Mouse (Mus musculus) E14TG2a.4 (cell line): ENCODE results near the gene Abi3bp.
A peak's percentile ranks its signal among the peaks of the same experiment; 100 is the strongest.

ENCODE experiments used
- H3K27me3 ChIP-seq: 2 replicates; pipeline ENCODE4 v1.6.1; 2014; ENCODE audit warnings: low read length, control low read depth; ENCODE audit not compliant: insufficient read depth
- H3K36me3 ChIP-seq: 2 replicates; pipeline ENCODE4 v1.6.1; 2014; ENCODE audit warnings: low read length, control low read depth; ENCODE audit not compliant: insufficient read depth
- H3K4me1 ChIP-seq: replicated peaks from 2 replicates; pipeline ENCODE4 v1.6.1; 2014; ENCODE audit warnings: low read depth, low read length, control low read depth
- H3K4me3 ChIP-seq: replicated peaks from 2 replicates; pipeline ENCODE4 v1.5.1; 2014; ENCODE audit warnings: mild to moderate bottlenecking, low read length
- H3K9me3 ChIP-seq: 2 replicates; pipeline ENCODE4 v1.6.1; 2014; ENCODE audit warnings: low read length, control low read depth
- CTCF ChIP-seq: conservative IDR thresholded peaks from 2 replicates; pipeline ENCODE4 v1.5.1; 2014; ENCODE audit warnings: low read length
- NANOG ChIP-seq: IDR thresholded peaks from 2 replicates; pipeline ENCODE4 v1.6.1; 2014; ENCODE audit warnings: borderline replicate concordance, low read length, mixed read lengths
- POU5F1 ChIP-seq: IDR thresholded peaks from 2 replicates; pipeline ENCODE4 v1.6.1; 2014; ENCODE audit warnings: low read length, borderline replicate concordance

Abi3bp gene

DNA sequence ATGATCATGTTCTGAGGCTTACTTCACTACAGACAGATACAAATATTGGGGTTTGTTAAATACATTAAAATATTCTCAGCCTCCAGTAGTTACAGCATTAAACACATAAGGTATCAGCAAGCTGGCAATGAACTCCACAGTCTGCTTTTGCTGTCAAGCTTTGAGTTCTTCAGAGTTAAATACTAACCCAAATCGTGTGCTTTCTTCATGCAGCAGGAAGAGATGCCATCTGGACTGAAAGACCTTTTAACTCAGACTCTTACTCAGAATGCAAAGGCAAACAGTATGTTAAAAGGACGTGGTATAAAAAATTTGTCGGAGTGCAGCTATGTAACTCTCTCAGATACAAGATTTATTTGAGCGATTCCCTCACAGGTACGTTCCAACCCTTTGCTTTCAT lies 209.1 kb downstream of the Abi3bp start:
- no peaks in the 10 kb centered on the region for H3K27me3 ChIP-seq
- H3K4me1 ChIP-seq: no peaks in the 10 kb centered on the region
- H3K36me3 ChIP-seq: peaks cover 25% of the 10 kb centered on the region
- TF ChIP-seq POU5F1 (no peak), CTCF (no peak), NANOG (no peak)
- H3K9me3 ChIP-seq: no peaks in the 10 kb centered on the region
- no peak overlapping the region for H3K4me3 ChIP-seq

DNA sequence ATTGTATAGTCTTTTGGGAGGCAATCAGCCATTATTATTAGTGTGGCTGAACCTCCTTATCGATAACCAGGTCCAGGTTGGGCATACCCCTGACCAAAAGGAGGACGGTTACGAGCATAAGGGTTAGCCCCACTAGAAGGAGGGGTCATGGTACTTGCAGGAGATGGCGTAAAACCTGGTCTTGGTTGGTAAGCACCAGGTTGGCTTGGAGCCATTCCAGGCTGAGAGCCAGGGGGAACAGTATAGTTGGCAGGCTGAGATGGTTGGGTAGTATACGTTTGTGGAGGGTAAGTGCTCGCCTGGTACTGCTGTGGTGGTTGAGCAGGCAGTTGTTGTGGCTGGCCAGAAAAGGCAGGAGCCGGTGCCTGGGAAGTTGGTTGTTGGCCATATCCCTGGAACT lies 213.0 kb downstream of the Abi3bp start:
- no peaks in the 10 kb centered on the region for H3K4me1 ChIP-seq
- peaks cover 47% of the 10 kb centered on the region for H3K36me3 ChIP-seq
- TF ChIP-seq POU5F1 (no peak), CTCF (no peak), NANOG (no peak)
- no peaks in the 10 kb centered on the region for H3K9me3 ChIP-seq
- H3K4me3 ChIP-seq: no peak overlapping the region
- no peaks in the 10 kb centered on the region for H3K27me3 ChIP-seq

DNA sequence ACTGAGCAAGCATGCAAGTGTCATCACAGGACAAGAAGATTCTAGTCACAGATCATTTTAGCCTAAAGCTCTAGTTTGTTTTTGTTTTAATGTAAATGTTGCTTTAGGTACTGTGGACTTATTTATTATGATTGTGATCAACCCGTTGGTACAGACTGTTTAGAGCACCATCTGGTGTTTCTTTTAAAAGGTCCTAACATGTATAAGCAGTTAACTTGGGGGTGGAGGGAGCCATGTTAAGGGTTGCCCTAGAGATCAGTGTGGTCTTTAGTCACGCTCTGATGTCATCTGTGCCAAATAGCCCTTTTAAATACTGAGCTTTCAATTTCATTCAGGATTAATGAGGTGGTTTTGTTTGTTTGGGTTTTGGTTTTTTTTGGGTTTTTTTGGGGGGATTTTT lies 218.8 kb downstream of the Abi3bp start:
- peaks cover 65% of the 10 kb centered on the region for H3K36me3 ChIP-seq
- TF ChIP-seq CTCF (no peak), NANOG (no peak), POU5F1 (no peak)
- no peak overlapping the region for H3K4me3 ChIP-seq
- no peaks in the 10 kb centered on the region for H3K4me1 ChIP-seq
- H3K9me3 ChIP-seq: no peaks in the 10 kb centered on the region
- no peaks in the 10 kb centered on the region for H3K27me3 ChIP-seq

DNA sequence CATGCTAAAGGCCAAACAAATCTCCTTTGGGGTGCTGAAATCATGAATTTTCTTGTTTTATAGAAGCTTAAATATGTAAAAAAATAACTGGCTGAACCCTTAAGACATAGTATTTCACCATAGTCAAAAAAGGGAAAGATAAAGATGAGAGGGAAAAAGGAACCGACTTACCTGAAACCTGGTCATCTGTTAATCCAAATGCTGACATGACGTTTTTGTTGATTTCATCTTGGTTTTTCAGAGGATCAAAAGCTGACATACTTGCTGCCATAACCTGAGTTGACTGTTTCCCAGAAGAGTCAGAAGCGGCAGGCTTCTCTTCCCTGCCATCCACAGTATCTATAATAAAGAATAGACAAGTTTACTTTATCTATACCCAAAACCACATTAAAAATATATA lies 223.2 kb downstream of the Abi3bp start:
- Histone ChIP-seq H3K9me3 (no peaks in the 10 kb centered on the region), H3K27me3 (no peaks in the 10 kb centered on the region), H3K4me1 (no peaks in the 10 kb centered on the region), H3K36me3 (peaks cover 70% of the 10 kb centered on the region), H3K4me3 (no peak overlapping the region)
- TF ChIP-seq POU5F1 (no peak), NANOG (no peak), CTCF (no peak)

DNA sequence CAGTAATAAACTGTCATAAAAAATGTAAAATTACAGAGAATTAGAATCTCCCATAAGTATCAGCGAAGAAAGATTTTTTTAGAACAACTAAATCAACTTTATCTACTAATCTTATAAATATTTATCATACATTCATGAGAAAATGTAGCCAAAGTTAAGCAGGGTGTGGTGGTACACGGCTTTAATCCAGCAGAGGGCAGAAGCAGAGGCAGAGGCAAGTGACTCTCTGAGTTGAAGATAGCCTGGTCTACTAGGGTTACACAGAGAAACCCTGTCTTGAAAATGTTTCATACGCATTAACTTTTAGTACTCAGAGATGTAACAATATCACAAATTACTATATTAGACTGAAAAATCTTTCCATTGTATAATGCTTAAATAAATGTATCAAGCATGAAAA lies 228.1 kb downstream of the Abi3bp start:
- H3K4me3 ChIP-seq: no peak overlapping the region
- peaks cover 76% of the 10 kb centered on the region for H3K36me3 ChIP-seq
- H3K27me3 ChIP-seq: no peaks in the 10 kb centered on the region
- H3K9me3 ChIP-seq: no peaks in the 10 kb centered on the region
- no peak; the same call in 1 of the 2 replicates for TF ChIP-seq CTCF
- TF ChIP-seq POU5F1: no peak
- no peak for TF ChIP-seq NANOG
- no peaks in the 10 kb centered on the region for H3K4me1 ChIP-seq

DNA sequence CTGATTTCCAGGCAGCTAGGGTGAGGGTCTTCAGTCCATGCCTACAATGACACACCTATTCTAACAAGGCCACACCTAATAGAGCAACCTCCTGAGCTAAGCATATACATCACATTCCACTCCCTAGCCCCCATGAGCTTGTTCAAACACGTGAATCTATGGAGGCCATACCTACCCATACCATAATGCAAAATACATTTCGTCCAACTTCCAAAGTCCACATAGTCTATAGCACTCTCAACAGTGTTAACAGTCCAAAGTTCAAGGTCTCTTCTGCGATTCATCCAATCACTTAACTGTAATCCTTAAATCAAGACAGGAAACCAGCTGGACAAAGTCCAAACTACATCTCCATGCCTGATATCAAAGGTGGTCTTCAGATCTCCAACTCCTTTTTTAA lies 232.4 kb downstream of the Abi3bp start:
- peaks cover 68% of the 10 kb centered on the region for H3K36me3 ChIP-seq
- H3K9me3 ChIP-seq: no peaks in the 10 kb centered on the region
- H3K27me3 ChIP-seq: no peaks in the 10 kb centered on the region
- no peak overlapping the region for H3K4me3 ChIP-seq
- no peaks in the 10 kb centered on the region for H3K4me1 ChIP-seq
- TF ChIP-seq POU5F1: no peak
- TF ChIP-seq CTCF: no peak
- TF ChIP-seq NANOG: no peak

DNA sequence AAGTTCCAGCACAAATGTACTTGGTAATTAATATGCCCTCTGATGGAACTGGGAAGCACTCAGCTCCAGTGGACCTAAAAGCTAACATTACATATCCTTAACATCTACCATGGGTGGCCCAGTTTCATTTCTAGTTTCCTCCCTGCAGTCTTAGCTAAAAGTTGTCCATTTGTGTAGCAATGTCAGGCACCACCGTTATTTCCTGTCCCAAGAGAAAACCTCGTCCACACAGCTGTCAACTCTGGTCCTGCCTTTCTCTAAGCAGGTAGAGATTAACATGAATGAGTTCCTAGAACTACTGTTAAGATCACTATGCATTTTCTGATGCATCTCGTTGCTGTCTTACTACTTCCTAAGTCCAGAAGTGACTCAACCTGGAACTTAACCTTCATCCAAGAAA lies 237.9 kb downstream of the Abi3bp start:
- no peaks in the 10 kb centered on the region for H3K27me3 ChIP-seq
- H3K4me1 ChIP-seq: peaks cover 20% of the 10 kb centered on the region
- peak overlapping the region; percentile 91 for H3K4me3 ChIP-seq
- peaks cover 28% of the 10 kb centered on the region for H3K36me3 ChIP-seq
- no peaks in the 10 kb centered on the region for H3K9me3 ChIP-seq
- TF ChIP-seq CTCF (no peak), POU5F1 (no peak), NANOG (no peak)

DNA sequence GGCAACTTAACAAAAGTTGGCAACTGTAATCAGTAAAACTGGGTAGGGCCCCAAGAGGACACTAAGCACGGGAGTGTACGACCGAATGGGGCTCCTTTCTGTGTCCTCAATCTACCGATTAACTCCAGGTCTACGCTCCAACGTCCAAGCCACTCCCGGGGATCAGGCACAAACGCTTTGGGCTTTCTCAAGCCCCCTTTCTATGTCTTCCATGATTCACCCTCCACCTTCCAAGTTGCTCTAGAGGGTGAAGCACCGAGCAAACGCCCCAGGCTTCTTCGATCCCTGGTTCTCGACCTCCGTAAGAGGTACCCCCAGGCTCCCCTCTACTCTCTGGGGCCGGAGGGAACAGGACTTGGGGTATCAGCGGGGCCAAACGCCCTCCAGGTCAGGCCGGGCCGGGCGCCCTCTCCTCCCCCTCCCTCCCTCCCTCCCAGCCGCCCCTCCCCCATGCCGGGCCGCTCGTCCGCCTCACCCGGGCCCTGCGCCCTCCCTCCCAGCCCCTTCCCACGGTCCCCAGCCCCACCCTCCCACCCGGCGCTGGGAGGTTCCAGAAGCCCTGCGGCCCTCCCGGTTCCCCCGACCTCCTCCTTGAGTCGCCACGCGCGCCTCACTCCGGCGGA lies 239.0 kb downstream of the Abi3bp start:
- H3K36me3 ChIP-seq: peaks cover 17% of the 10 kb centered on the region
- no peaks in the 10 kb centered on the region for H3K9me3 ChIP-seq
- TF ChIP-seq NANOG: no peak
- no peak for TF ChIP-seq CTCF
- no peak for TF ChIP-seq POU5F1
- peaks cover 20% of the 10 kb centered on the region for H3K4me1 ChIP-seq
- no peaks in the 10 kb centered on the region for H3K27me3 ChIP-seq
- H3K4me3 ChIP-seq: peak overlapping the region; percentile 91

DNA sequence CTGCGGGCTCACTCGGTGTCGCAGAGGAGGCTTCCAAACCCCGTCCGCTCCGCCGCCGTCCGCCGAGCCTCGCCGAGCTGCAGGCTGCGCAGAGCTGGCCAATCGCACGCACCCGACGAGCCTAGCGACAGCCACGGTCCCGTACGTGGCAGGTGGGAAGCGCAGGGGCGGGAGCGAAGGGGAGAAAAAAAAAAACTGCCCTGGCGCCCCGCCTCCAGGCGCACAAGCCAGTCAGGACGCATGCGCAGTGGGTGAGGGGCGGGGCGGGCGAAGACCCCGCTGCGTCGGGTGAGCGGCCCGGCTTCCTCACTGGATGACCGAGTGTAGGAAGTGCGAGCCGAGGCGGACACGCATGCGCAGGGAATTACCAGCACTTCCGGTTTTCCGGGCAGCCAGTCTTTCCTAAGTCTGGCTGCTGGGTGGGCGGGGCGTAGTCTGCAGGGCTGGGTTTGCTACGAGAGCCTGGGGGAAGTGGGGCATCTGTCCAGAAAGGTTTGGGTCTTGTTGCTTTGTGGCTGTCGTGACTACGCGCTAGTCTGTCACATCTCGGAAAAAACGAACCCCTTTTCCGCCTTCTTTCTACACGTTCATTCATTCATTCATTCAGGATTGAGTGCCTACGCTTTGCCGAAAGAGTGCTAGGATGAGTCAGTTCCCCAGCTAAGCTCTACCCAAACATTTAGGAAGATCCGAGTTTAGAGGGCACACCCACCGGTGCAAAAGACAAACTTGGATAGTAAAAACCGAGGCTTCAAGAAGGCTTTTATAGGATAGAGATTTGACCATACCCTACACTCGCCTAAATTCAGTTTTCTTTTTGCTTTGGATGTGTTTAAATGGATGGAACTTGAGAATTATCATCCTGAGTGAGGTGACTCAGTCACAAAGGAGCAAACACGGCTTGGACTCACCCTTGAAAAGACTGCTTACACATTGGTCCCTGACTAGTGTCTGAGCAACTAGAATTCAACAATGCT lies 239.8 kb downstream of the Abi3bp start, which contains the start of gene Tfg:
Tfg (minus strand) TSS at position 227 of the 977 bp plus-strand sequence.
- Histone ChIP-seq H3K4me3 (peak within 1 kb of the TSS; percentile 91), H3K9me3 (no peaks in the 10 kb centered on the region), H3K4me1 (peaks cover 20% of the 10 kb centered on the region), H3K27me3 (no peaks in the 10 kb centered on the region), H3K36me3 (peaks cover 9% of the 10 kb centered on the region)
- TF ChIP-seq CTCF: no peak
- no peak for TF ChIP-seq NANOG
- no peak for TF ChIP-seq POU5F1
